Comparison of ENCODE assay signal across 8 mouse cellular contexts in the genomic region with DNA sequence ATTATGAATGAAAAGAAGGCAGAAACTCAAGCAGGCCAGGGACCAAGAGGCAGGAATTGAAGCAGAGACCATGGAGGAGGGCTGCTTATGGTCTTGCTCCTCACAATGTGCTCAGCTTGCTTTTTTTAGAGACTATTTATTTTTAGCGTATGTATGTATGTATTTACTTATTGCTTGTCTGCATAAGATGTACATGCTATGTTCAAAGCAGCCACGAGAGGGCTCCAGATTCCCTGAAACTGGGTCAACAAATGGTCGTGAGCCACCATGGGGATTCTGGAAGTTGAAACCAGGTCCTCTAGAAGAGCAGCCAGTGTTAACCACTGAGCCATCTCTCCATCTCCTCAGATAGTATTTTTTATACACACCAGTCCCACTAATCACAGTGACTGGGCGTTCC.
DNase-seq lines count a peak whose midpoint lies in the region; ATAC-seq and TF ChIP-seq lines count a peak whose summit lies in the region.
"Not testable (repeated sequence)": the region's sequence is repeated elsewhere in the genome, so short reads cannot be mapped to it uniquely, and the experiment has no call there.

No protein-coding gene starts in this region.

- peak; percentile 45 for TF ChIP-seq RAD21 in MEL (IDR thresholded peaks at IDR 0.05; ENCODE audit: low read depth, low read length)

- WGBS in forebrain, embryonic 14.5 days = 27% methylated on average over 3 of the region's 4 CpGs
- 14% methylated on average over 4 of the region's 4 CpGs for WGBS in liver, postnatal 0 days (ENCODE audit: insufficient replicate concordance)

- not testable (repeated sequence) for TF ChIP-seq POLR2A in MEL (IDR thresholded peaks at IDR 0.05; ENCODE audit: control insufficient read depth in 1 of 2, insufficient read depth in 1 of 2, low read depth in 1 of 2, low read length in 2 of 2, poor library complexity in 1 of 2)

- H3K36me3 ChIP-seq in MEL (ENCODE audit: control insufficient read depth in 1 of 2, insufficient read depth in 2 of 2, low read length in 2 of 2); forebrain, embryonic 14.5 days (ENCODE audit: control insufficient read depth, insufficient read depth, low read length); liver, postnatal 0 days (replicated peaks; ENCODE audit: insufficient read depth, low read length): not testable (repeated sequence)

- DNase-seq in MEL (ENCODE audit: low read depth, low spot score) = peak; percentile 59
- peak; percentile 63 for DNase-seq in cerebellum, adult 11 months
- DNase-seq in forebrain, embryonic 14.5 days (ENCODE audit: low spot score) = peak; percentile 73
- DNase-seq in heart, postnatal 36 days = peak; percentile 81 to 85
- peak; percentile 63 to 78 for DNase-seq in layer of hippocampus, adult 2 months (ENCODE audit: low spot score in 2 of 2)
- DNase-seq in liver, postnatal 0 days = peak; percentile 64
- DNase-seq in retina, postnatal 1 day = peak; percentile 77
- DNase-seq in thymus, postnatal 10 days (ENCODE audit: low spot score in 2 of 2) = peak; percentile 27 to 68

- not testable (repeated sequence) for H3K27me3 ChIP-seq in MEL (ENCODE audit: control insufficient read depth in 1 of 2, insufficient read depth in 2 of 2, low read length in 2 of 2); forebrain, embryonic 14.5 days (replicated peaks; ENCODE audit: control insufficient read depth, insufficient read depth, low read length); liver, postnatal 0 days (ENCODE audit: insufficient read depth, low read length)

- not testable (repeated sequence) for H3K79me2 ChIP-seq in MEL (ENCODE audit: control insufficient read depth, insufficient read depth, low read length, poor library complexity)

- not testable (repeated sequence) for H3K4me2 ChIP-seq in forebrain, embryonic 14.5 days (ENCODE audit: low read length); liver, postnatal 0 days (ENCODE audit: low read depth, low read length)

- not testable (repeated sequence) for H3K4me3 ChIP-seq in MEL (ENCODE audit: control insufficient read depth in 1 of 2, insufficient read depth in 1 of 2, low read depth in 2 of 2, low read length in 2 of 2); forebrain, embryonic 14.5 days (ENCODE audit: low read depth, low read length); layer of hippocampus, adult 2 months; liver, postnatal 0 days (ENCODE audit: low read depth, low read length)

- TF ChIP-seq EP300 in MEL (IDR thresholded peaks at IDR 0.05; ENCODE audit: low read depth in 1 of 2, low read length in 2 of 2); liver, postnatal 0 days (IDR thresholded peaks at IDR 0.05; ENCODE audit: low read depth): not testable (repeated sequence)

- H3K4me1 ChIP-seq in MEL (ENCODE audit: control insufficient read depth in 1 of 2, insufficient read depth in 2 of 2, low read length in 2 of 2); forebrain, embryonic 14.5 days (ENCODE audit: control insufficient read depth, insufficient read depth, low read length); liver, postnatal 0 days (ENCODE audit: insufficient read depth): not testable (repeated sequence)

- ATAC-seq in forebrain, embryonic 14.5 days; liver, postnatal 0 days: not testable (repeated sequence)

- intact Hi-C loops in heart, postnatal 36 days (cut with DNase I) = loop anchor here (2.0 to 10.0 kb wide), 3 partner anchors 151 to 539 kb away; no protein-coding TSS in a partner anchor

- not testable (repeated sequence) for H3K27ac ChIP-seq in MEL (ENCODE audit: control insufficient read depth, low read depth, low read length); forebrain, embryonic 14.5 days (ENCODE audit: low read depth, low read length); layer of hippocampus, adult 2 months; liver, postnatal 0 days (ENCODE audit: low read depth)

- peak in 2 of 3 experiments; percentile 27 to 47; a peak in 3 of 6 replicates for TF ChIP-seq CTCF in MEL (IDR thresholded peaks at IDR 0.05 in 2 of 3, conservative IDR thresholded peaks at IDR 0.05 in 1 of 3; ENCODE audit: control insufficient read depth in 1 of 3, insufficient read depth in 1 of 3, low read depth in 2 of 3, low read length in 3 of 3, poor library complexity in 1 of 3, severe bottlenecking in 1 of 3)
- peak; percentile 77 for TF ChIP-seq CTCF in layer of hippocampus, adult 2 months (conservative IDR thresholded peaks at IDR 0.05)
- peak; percentile 59 for TF ChIP-seq CTCF in liver, postnatal 0 days (IDR thresholded peaks at IDR 0.05; ENCODE audit: low read depth)

- H3K9me3 ChIP-seq in MEL (replicated peaks; ENCODE audit: insufficient read depth, low read length); forebrain, embryonic 14.5 days (replicated peaks; ENCODE audit: control insufficient read depth, low read length); liver, postnatal 0 days (ENCODE audit: low read length): not testable (repeated sequence)

- not testable (repeated sequence) for H3K9ac ChIP-seq in MEL (ENCODE audit: control insufficient read depth, low read depth, low read length, poor library complexity, severe bottlenecking); forebrain, embryonic 14.5 days (ENCODE audit: low read length); liver, postnatal 0 days (replicated peaks)

TF ChIP-seq in MEL, 35 proteins besides CTCF, POLR2A, EP300 and RAD21:
- TF ChIP-seq SMC3 (IDR thresholded peaks at IDR 0.05; ENCODE audit: low read depth, low read length) (peak; percentile 45), ZC3H11A (IDR thresholded peaks at IDR 0.05; ENCODE audit: low read depth, low read length) (peak; percentile 26; the same call in 1 of the 2 replicates)
TF ChIP-seq in MEL: peak in this region for 2; not testable (repeated sequence) for 33.
